Mouse (Mus musculus): ENCODE data around the gene Dscaml1. TPM values are rescaled to one million over a fixed set of nuclear protein-coding genes. Genes with fewer than 3 reads are reported as not detected.

The Dscaml1 gene
- polyA plus RNA-seq, 2 experiments = not detected

GRCm38 (mm10) chr9:45402957-45403356 lies 23.5 kb upstream of the Dscaml1 start:
- Histone ChIP-seq H3K27me3 (ENCODE audit: control insufficient read depth, insufficient read depth, low read length) (no peaks in the 10 kb centered on the region), H3K9me3 (ENCODE audit: control insufficient read depth, low read length) (no peaks in the 10 kb centered on the region), H3K27ac (no peak overlapping the region), H3K9ac (replicated peaks) (no peak overlapping the region), H3K4me3 (ENCODE audit: insufficient read depth in 1 of 2, low read depth in 2 of 2, low read length in 2 of 2) (no peak overlapping the region), H3K4me2 (ENCODE audit: low read depth) (no peak overlapping the region), H3K4me1 (replicated peaks; ENCODE audit: control insufficient read depth in 2 of 2, insufficient read depth in 2 of 2, low read length in 1 of 2) (no peaks in the 10 kb centered on the region), H3K36me3 (replicated peaks; ENCODE audit: control insufficient read depth, insufficient read depth, low read depth) (no peaks in the 10 kb centered on the region)
- ATAC-seq (ENCODE audit: insufficient read depth) = no peak
- no peak for DNase-seq (ENCODE audit: low read depth in 3 of 3, low spot score in 3 of 3)
- WGBS (ENCODE audit: insufficient replicate concordance) = 31% methylated on average over 2 of the region's 2 CpGs
- TF ChIP-seq EP300 (IDR thresholded peaks at IDR 0.05; ENCODE audit: low read depth) = no peak
- TF ChIP-seq CTCF (IDR thresholded peaks at IDR 0.05; ENCODE audit: low read depth) = no peak

GRCm38 (mm10) chr9:45405694-45406093 lies 20.7 kb upstream of the Dscaml1 start:
- H3K36me3 ChIP-seq (replicated peaks; ENCODE audit: control insufficient read depth, insufficient read depth, low read depth) = no peaks in the 10 kb centered on the region
- H3K4me3 ChIP-seq (ENCODE audit: insufficient read depth in 1 of 2, low read depth in 2 of 2, low read length in 2 of 2) = no peak overlapping the region
- H3K27ac ChIP-seq = no peak overlapping the region
- TF ChIP-seq EP300 (IDR thresholded peaks at IDR 0.05; ENCODE audit: low read depth) (no peak), CTCF (IDR thresholded peaks at IDR 0.05; ENCODE audit: low read depth) (no peak)
- H3K27me3 ChIP-seq (ENCODE audit: control insufficient read depth, insufficient read depth, low read length) = no peaks in the 10 kb centered on the region
- ATAC-seq (ENCODE audit: insufficient read depth) = no peak
- H3K4me1 ChIP-seq (replicated peaks; ENCODE audit: control insufficient read depth in 2 of 2, insufficient read depth in 2 of 2, low read length in 1 of 2) = no peaks in the 10 kb centered on the region
- 30% methylated on average over 5 of the region's 5 CpGs for WGBS (ENCODE audit: insufficient replicate concordance)
- no peaks in the 10 kb centered on the region for H3K9me3 ChIP-seq (ENCODE audit: control insufficient read depth, low read length)
- no peak overlapping the region for H3K4me2 ChIP-seq (ENCODE audit: low read depth)
- no peak for DNase-seq (ENCODE audit: low read depth in 3 of 3, low spot score in 3 of 3)
- H3K9ac ChIP-seq (replicated peaks) = no peak overlapping the region

- Histone ChIP-seq H3K27ac (no peak overlapping the region), H3K9me3 (ENCODE audit: control insufficient read depth, low read length) (no peaks in the 10 kb centered on the region), H3K4me1 (replicated peaks; ENCODE audit: control insufficient read depth in 2 of 2, insufficient read depth in 2 of 2, low read length in 1 of 2) (no peaks in the 10 kb centered on the region), H3K9ac (replicated peaks) (no peak overlapping the region), H3K27me3 (ENCODE audit: control insufficient read depth, insufficient read depth, low read length) (no peaks in the 10 kb centered on the region), H3K4me3 (ENCODE audit: insufficient read depth in 1 of 2, low read depth in 2 of 2, low read length in 2 of 2) (no peak overlapping the region), H3K36me3 (replicated peaks; ENCODE audit: control insufficient read depth, insufficient read depth, low read depth) (no peaks in the 10 kb centered on the region), H3K4me2 (ENCODE audit: low read depth) (no peak overlapping the region)
- no peak for ATAC-seq (ENCODE audit: insufficient read depth)
- no peak for DNase-seq (ENCODE audit: low read depth in 3 of 3, low spot score in 3 of 3)
- TF ChIP-seq CTCF (IDR thresholded peaks at IDR 0.05; ENCODE audit: low read depth) = no peak
- TF ChIP-seq EP300 (IDR thresholded peaks at IDR 0.05; ENCODE audit: low read depth) = no peak
- WGBS (ENCODE audit: insufficient replicate concordance) = 55% methylated on average over 3 of the region's 3 CpGs
Observed at GRCm38 (mm10) chr9:45406808-45407207, 19.6 kb upstream of the Dscaml1 start.

GRCm38 (mm10) chr9:45407706-45408675 lies 18.4 kb upstream of the Dscaml1 start:
- TF ChIP-seq EP300 (IDR thresholded peaks at IDR 0.05; ENCODE audit: low read depth) = no peak
- TF ChIP-seq CTCF (IDR thresholded peaks at IDR 0.05; ENCODE audit: low read depth) = peak; percentile 85
- no peak overlapping the region for H3K9ac ChIP-seq (replicated peaks)
- WGBS (ENCODE audit: insufficient replicate concordance) = 31% methylated on average over 33 of the region's 33 CpGs
- H3K4me2 ChIP-seq (ENCODE audit: low read depth) = 0 out of 2 replicates have a peak overlapping the region, but pooled peaks have one; percentile 18
- H3K27me3 ChIP-seq (ENCODE audit: control insufficient read depth, insufficient read depth, low read length) = no peaks in the 10 kb centered on the region
- DNase-seq (ENCODE audit: low read depth in 3 of 3, low spot score in 3 of 3) (no peak), ATAC-seq (ENCODE audit: insufficient read depth) (no peak)
- H3K4me1 ChIP-seq (replicated peaks; ENCODE audit: control insufficient read depth in 2 of 2, insufficient read depth in 2 of 2, low read length in 1 of 2) = no peaks in the 10 kb centered on the region
- H3K4me3 ChIP-seq (ENCODE audit: insufficient read depth in 1 of 2, low read depth in 2 of 2, low read length in 2 of 2) = no peak overlapping the region
- H3K9me3 ChIP-seq (ENCODE audit: control insufficient read depth, low read length) = no peaks in the 10 kb centered on the region
- no peak overlapping the region for H3K27ac ChIP-seq
- no peaks in the 10 kb centered on the region for H3K36me3 ChIP-seq (replicated peaks; ENCODE audit: control insufficient read depth, insufficient read depth, low read depth)

GRCm38 (mm10) chr9:45410193-45410592 lies 16.2 kb upstream of the Dscaml1 start:
- TF ChIP-seq EP300 (IDR thresholded peaks at IDR 0.05; ENCODE audit: low read depth) = no peak
- TF ChIP-seq CTCF (IDR thresholded peaks at IDR 0.05; ENCODE audit: low read depth) = no peak
- Histone ChIP-seq H3K9ac (replicated peaks) (no peak overlapping the region), H3K27ac (no peak overlapping the region), H3K4me2 (ENCODE audit: low read depth) (no peak overlapping the region), H3K4me3 (ENCODE audit: insufficient read depth in 1 of 2, low read depth in 2 of 2, low read length in 2 of 2) (no peak overlapping the region), H3K9me3 (ENCODE audit: control insufficient read depth, low read length) (no peaks in the 10 kb centered on the region), H3K4me1 (replicated peaks; ENCODE audit: control insufficient read depth in 2 of 2, insufficient read depth in 2 of 2, low read length in 1 of 2) (no peaks in the 10 kb centered on the region), H3K27me3 (ENCODE audit: control insufficient read depth, insufficient read depth, low read length) (no peaks in the 10 kb centered on the region), H3K36me3 (replicated peaks; ENCODE audit: control insufficient read depth, insufficient read depth, low read depth) (no peaks in the 10 kb centered on the region)
- no peak for ATAC-seq (ENCODE audit: insufficient read depth)
- no peak for DNase-seq (ENCODE audit: low read depth in 3 of 3, low spot score in 3 of 3)
- WGBS (ENCODE audit: insufficient replicate concordance) = 56% methylated on average over 5 of the region's 5 CpGs
